Mouse (Mus musculus): ENCODE data around the gene Gm20388. TPM values are rescaled to one million over a fixed set of nuclear protein-coding genes. Genes with fewer than 3 reads are reported as not detected.

Gene Gm20388
- total RNA-seq, 1 experiment: 27.0 TPM

DNA sequence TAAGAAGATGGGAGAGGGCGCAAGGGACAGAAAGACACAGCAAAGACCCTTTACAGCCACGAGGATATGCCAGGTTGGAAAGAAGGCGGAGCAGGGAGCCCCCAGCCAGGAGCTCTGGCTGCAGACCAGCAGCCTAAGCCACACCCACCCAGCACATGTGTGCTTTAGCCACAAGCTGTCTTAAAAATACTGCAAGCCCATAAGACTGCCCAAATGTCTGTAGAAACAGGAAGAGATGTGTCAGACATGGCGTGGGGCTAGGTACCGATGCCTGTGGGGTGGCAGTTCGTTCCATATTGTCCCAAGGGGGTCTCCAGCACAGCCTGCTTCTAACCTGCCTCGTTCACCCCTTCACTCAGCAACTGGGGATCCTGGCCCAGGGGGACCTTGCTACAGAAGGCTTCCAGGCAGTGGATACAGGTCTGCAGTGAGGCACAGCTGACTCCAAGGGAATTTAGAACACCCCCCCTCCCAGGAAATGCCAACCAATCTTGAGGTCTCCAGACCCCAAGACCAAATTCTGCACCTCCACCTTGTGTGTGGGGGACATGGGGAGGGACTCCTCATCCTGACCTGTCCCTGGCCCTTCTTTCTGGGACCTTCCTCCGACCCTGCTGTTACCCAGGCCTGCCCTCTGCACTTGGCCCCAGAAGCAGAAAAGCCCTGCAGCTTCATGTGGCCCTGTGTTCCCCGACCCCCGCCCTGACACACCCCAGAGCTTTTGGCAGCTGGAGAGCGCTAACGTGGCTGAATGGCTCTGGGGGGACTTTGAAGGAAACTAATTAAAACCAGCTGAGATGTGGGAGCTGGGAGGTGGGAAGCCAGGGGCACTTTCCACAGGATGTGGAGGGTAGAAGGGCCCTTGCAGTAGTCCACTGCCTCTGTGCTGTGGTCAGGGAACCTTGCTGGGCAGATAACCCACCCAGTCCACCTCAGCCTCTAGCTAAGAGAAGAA is 2335.9 kb downstream of the Gm20388 start:
- H3K9me3 ChIP-seq (ENCODE audit: control insufficient read depth, insufficient read depth, low read depth, low read length): no peaks in the 10 kb centered on the region
- H3K27ac ChIP-seq (ENCODE audit: insufficient read depth, low read depth, low read length, poor library complexity, severe bottlenecking): no peak overlapping the region
- in situ Hi-C loops (cut with MboI; ENCODE audit: low sequenced_read_pairs in 2 of 2, unreplicated experiment in 2 of 2): no loop called here
- no peak for DNase-seq (ENCODE audit: low read depth, low spot score)
- H3K9ac ChIP-seq (ENCODE audit: insufficient read depth, low read depth, low read length, poor library complexity, severe bottlenecking): no peak overlapping the region
- H3K4me1 ChIP-seq (ENCODE audit: control insufficient read depth in 2 of 2, insufficient read depth in 2 of 2, low read length in 2 of 2, poor library complexity in 1 of 2): no peaks in the 10 kb centered on the region
- H3K36me3 ChIP-seq (ENCODE audit: control insufficient read depth, insufficient read depth, low read length, poor library complexity, severe bottlenecking): no peaks in the 10 kb centered on the region
- no peak overlapping the region for H3K4me3 ChIP-seq (ENCODE audit: insufficient read depth in 1 of 2, low read depth in 1 of 2, low read length in 2 of 2, poor library complexity in 1 of 2, severe bottlenecking in 1 of 2)
- TF ChIP-seq HCFC1 (IDR thresholded peaks at IDR 0.05; ENCODE audit: borderline replicate concordance, insufficient read depth, low read length) (no peak), ZNF384 (IDR thresholded peaks at IDR 0.05; ENCODE audit: low read depth, low read length) (no peak), CHD2 (IDR thresholded peaks at IDR 0.05; ENCODE audit: low read depth, low read length) (no peak), ZC3H11A (IDR thresholded peaks at IDR 0.05; ENCODE audit: borderline replicate concordance, low read depth, low read length) (no peak), MAFK (IDR thresholded peaks at IDR 0.05; ENCODE audit: insufficient read depth, low read depth, low read length) (no peak)

- Histone ChIP-seq H3K9me3 (ENCODE audit: control insufficient read depth, insufficient read depth, low read depth, low read length) (no peaks in the 10 kb centered on the region), H3K4me1 (ENCODE audit: control insufficient read depth in 2 of 2, insufficient read depth in 2 of 2, low read length in 2 of 2, poor library complexity in 1 of 2) (no peaks in the 10 kb centered on the region), H3K4me3 (ENCODE audit: insufficient read depth in 1 of 2, low read depth in 1 of 2, low read length in 2 of 2, poor library complexity in 1 of 2, severe bottlenecking in 1 of 2) (no peak overlapping the region), H3K27ac (ENCODE audit: insufficient read depth, low read depth, low read length, poor library complexity, severe bottlenecking) (no peak overlapping the region), H3K9ac (ENCODE audit: insufficient read depth, low read depth, low read length, poor library complexity, severe bottlenecking) (no peak overlapping the region), H3K36me3 (ENCODE audit: control insufficient read depth, insufficient read depth, low read length, poor library complexity, severe bottlenecking) (no peaks in the 10 kb centered on the region)
- DNase-seq (ENCODE audit: low read depth, low spot score): no peak
- no peak for TF ChIP-seq CHD2 (IDR thresholded peaks at IDR 0.05; ENCODE audit: low read depth, low read length)
- TF ChIP-seq ZNF384 (IDR thresholded peaks at IDR 0.05; ENCODE audit: low read depth, low read length): no peak
- TF ChIP-seq ZC3H11A (IDR thresholded peaks at IDR 0.05; ENCODE audit: borderline replicate concordance, low read depth, low read length): no peak
- no peak for TF ChIP-seq HCFC1 (IDR thresholded peaks at IDR 0.05; ENCODE audit: borderline replicate concordance, insufficient read depth, low read length)
- no peak for TF ChIP-seq MAFK (IDR thresholded peaks at IDR 0.05; ENCODE audit: insufficient read depth, low read depth, low read length)
- in situ Hi-C loops (cut with MboI; ENCODE audit: low sequenced_read_pairs in 2 of 2, unreplicated experiment in 2 of 2): no loop called here
These were observed 2341.1 kb downstream of the Gm20388 start for GRCm38 (mm10) chr8:122251739-122252138.

DNA sequence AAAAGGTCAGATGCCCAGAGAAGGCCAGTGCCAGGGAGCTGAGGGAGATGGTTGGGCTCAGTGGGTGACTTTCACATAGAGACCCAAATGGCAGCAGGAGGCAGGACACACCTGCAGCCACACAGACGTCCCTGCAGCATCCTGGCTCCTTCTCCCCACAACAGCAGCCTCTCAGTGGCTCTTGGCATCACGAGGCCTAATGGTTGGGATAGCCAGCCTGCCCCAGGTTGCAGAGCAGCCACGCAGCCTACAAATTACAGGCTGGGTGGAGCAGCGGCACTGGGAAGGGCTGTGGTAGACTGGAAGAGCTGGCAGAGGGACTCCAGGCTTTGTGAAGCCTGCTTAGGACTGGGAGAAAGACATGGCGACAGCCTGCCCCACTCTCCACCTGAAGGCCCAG is 2341.7 kb downstream of the Gm20388 start:
- no peak for DNase-seq (ENCODE audit: low read depth, low spot score)
- H3K36me3 ChIP-seq (ENCODE audit: control insufficient read depth, insufficient read depth, low read length, poor library complexity, severe bottlenecking): no peaks in the 10 kb centered on the region
- no peaks in the 10 kb centered on the region for H3K9me3 ChIP-seq (ENCODE audit: control insufficient read depth, insufficient read depth, low read depth, low read length)
- in situ Hi-C loops (cut with MboI; ENCODE audit: low sequenced_read_pairs in 2 of 2, unreplicated experiment in 2 of 2): no loop called here
- no peak for TF ChIP-seq HCFC1 (IDR thresholded peaks at IDR 0.05; ENCODE audit: borderline replicate concordance, insufficient read depth, low read length)
- no peak for TF ChIP-seq ZNF384 (IDR thresholded peaks at IDR 0.05; ENCODE audit: low read depth, low read length)
- no peak for TF ChIP-seq ZC3H11A (IDR thresholded peaks at IDR 0.05; ENCODE audit: borderline replicate concordance, low read depth, low read length)
- no peak for TF ChIP-seq MAFK (IDR thresholded peaks at IDR 0.05; ENCODE audit: insufficient read depth, low read depth, low read length)
- TF ChIP-seq CHD2 (IDR thresholded peaks at IDR 0.05; ENCODE audit: low read depth, low read length): no peak
- H3K9ac ChIP-seq (ENCODE audit: insufficient read depth, low read depth, low read length, poor library complexity, severe bottlenecking): no peak overlapping the region
- no peak overlapping the region for H3K4me3 ChIP-seq (ENCODE audit: insufficient read depth in 1 of 2, low read depth in 1 of 2, low read length in 2 of 2, poor library complexity in 1 of 2, severe bottlenecking in 1 of 2)
- H3K4me1 ChIP-seq (ENCODE audit: control insufficient read depth in 2 of 2, insufficient read depth in 2 of 2, low read length in 2 of 2, poor library complexity in 1 of 2): no peaks in the 10 kb centered on the region
- H3K27ac ChIP-seq (ENCODE audit: insufficient read depth, low read depth, low read length, poor library complexity, severe bottlenecking): no peak overlapping the region

GRCm38 (mm10) chr8:122259351-122259750 is 2348.7 kb downstream of the Gm20388 start:
- Histone ChIP-seq H3K36me3 (ENCODE audit: control insufficient read depth, insufficient read depth, low read length, poor library complexity, severe bottlenecking) (no peaks in the 10 kb centered on the region), H3K4me3 (ENCODE audit: insufficient read depth in 1 of 2, low read depth in 1 of 2, low read length in 2 of 2, poor library complexity in 1 of 2, severe bottlenecking in 1 of 2) (no peak overlapping the region), H3K9ac (ENCODE audit: insufficient read depth, low read depth, low read length, poor library complexity, severe bottlenecking) (no peak overlapping the region), H3K27ac (ENCODE audit: insufficient read depth, low read depth, low read length, poor library complexity, severe bottlenecking) (no peak overlapping the region), H3K9me3 (ENCODE audit: control insufficient read depth, insufficient read depth, low read depth, low read length) (no peaks in the 10 kb centered on the region), H3K4me1 (ENCODE audit: control insufficient read depth in 2 of 2, insufficient read depth in 2 of 2, low read length in 2 of 2, poor library complexity in 1 of 2) (no peaks in the 10 kb centered on the region)
- no peak for DNase-seq (ENCODE audit: low read depth, low spot score)
- TF ChIP-seq ZC3H11A (IDR thresholded peaks at IDR 0.05; ENCODE audit: borderline replicate concordance, low read depth, low read length): no peak
- TF ChIP-seq MAFK (IDR thresholded peaks at IDR 0.05; ENCODE audit: insufficient read depth, low read depth, low read length): no peak
- no peak for TF ChIP-seq CHD2 (IDR thresholded peaks at IDR 0.05; ENCODE audit: low read depth, low read length)
- no peak for TF ChIP-seq HCFC1 (IDR thresholded peaks at IDR 0.05; ENCODE audit: borderline replicate concordance, insufficient read depth, low read length)
- TF ChIP-seq ZNF384 (IDR thresholded peaks at IDR 0.05; ENCODE audit: low read depth, low read length): no peak
- in situ Hi-C loops (cut with MboI; ENCODE audit: low sequenced_read_pairs in 2 of 2, unreplicated experiment in 2 of 2): no loop called here
